Mouse (Mus musculus): ENCODE measurements around the gene Mycn. TPM values are rescaled to one million over a fixed set of nuclear protein-coding genes. Genes with fewer than 3 reads are reported as not detected.
A peak's percentile ranks its signal among the peaks of the same experiment; 100 is the strongest.

Gene Mycn
- polyA plus RNA-seq, 1 experiment from 2014 or later = 81.2 TPM

GRCm38 (mm10) chr12:12937746-12938145, 4.0 kb downstream of the Mycn start:
- H3K4me2 ChIP-seq (replicated peaks; ENCODE audit: low read depth, low read length) = peak overlapping the region; percentile 94
- H3K27ac ChIP-seq (ENCODE audit: low read depth, low read length) = 0 out of 2 replicates have a peak overlapping the region, but pooled peaks have one; percentile 17
- H3K9ac ChIP-seq (ENCODE audit: low read depth, low read length) = peak overlapping the region; percentile 98
- 24% methylated on average over 9 of the region's 9 CpGs for WGBS
- peak overlapping the region; percentile 89 for H3K4me3 ChIP-seq (ENCODE audit: low read depth, low read length)
- DNase-seq (ENCODE audit: low spot score) (peak; percentile 46), ATAC-seq (ENCODE audit: low FRiP score) (no peak)
- peaks cover 8% of the 10 kb centered on the region for H3K36me3 ChIP-seq (ENCODE audit: control insufficient read depth, insufficient read depth, low read length)
- no peaks in the 10 kb centered on the region; the same call in 1 of the 2 replicates for H3K4me1 ChIP-seq (replicated peaks; ENCODE audit: control insufficient read depth, insufficient read depth, low read length)
- H3K27me3 ChIP-seq (ENCODE audit: control insufficient read depth, insufficient read depth, low read length) = no peaks in the 10 kb centered on the region
- no peaks in the 10 kb centered on the region for H3K9me3 ChIP-seq (ENCODE audit: control insufficient read depth, low read length)

GRCm38 (mm10) chr12:12937088-12937487, 4.6 kb downstream of the Mycn start:
- Histone ChIP-seq H3K27me3 (ENCODE audit: control insufficient read depth, insufficient read depth, low read length) (no peaks in the 10 kb centered on the region), H3K4me2 (replicated peaks; ENCODE audit: low read depth, low read length) (peak overlapping the region; percentile 94), H3K9ac (ENCODE audit: low read depth, low read length) (peak overlapping the region; percentile 98; the same call in 1 of the 2 replicates), H3K4me1 (replicated peaks; ENCODE audit: control insufficient read depth, insufficient read depth, low read length) (no peaks in the 10 kb centered on the region; the same call in 1 of the 2 replicates), H3K4me3 (ENCODE audit: low read depth, low read length) (peak overlapping the region; percentile 89), H3K36me3 (ENCODE audit: control insufficient read depth, insufficient read depth, low read length) (peaks cover 8% of the 10 kb centered on the region), H3K27ac (ENCODE audit: low read depth, low read length) (no peak overlapping the region), H3K9me3 (ENCODE audit: control insufficient read depth, low read length) (no peaks in the 10 kb centered on the region)
- DNase-seq (ENCODE audit: low spot score) (no peak), ATAC-seq (ENCODE audit: low FRiP score) (no peak)
- WGBS = 75% methylated on average over 30 of the region's 30 CpGs

DNA sequence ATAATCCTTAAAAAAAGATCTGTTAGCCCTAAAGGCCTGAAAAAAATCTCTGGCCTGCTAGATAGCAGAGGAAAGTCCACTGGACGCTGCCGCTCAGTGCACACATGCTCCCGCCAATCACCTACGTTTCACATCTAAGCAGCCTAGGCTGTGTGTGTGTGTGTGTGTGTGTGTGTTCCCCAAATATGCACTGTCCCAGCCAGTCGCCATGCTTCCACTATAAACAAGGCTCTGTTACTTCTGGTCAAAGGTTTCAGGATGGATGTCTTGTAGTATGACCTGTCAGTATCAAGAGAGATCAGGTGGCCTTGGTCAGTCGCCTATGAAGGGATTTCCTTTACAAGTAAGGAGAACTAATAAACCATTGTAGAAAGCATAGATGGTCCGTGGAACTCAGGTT, 9.5 kb downstream of the Mycn start:
- peaks cover 5% of the 10 kb centered on the region; the same call in 1 of the 2 replicates for H3K36me3 ChIP-seq (ENCODE audit: control insufficient read depth, insufficient read depth, low read length)
- ATAC-seq (ENCODE audit: low FRiP score) (no peak), DNase-seq (ENCODE audit: low spot score) (no peak)
- H3K4me3 ChIP-seq (ENCODE audit: low read depth, low read length) = no peak overlapping the region
- no peak overlapping the region for H3K9ac ChIP-seq (ENCODE audit: low read depth, low read length)
- no peaks in the 10 kb centered on the region; the same call in 1 of the 2 replicates for H3K4me1 ChIP-seq (replicated peaks; ENCODE audit: control insufficient read depth, insufficient read depth, low read length)
- no peak overlapping the region for H3K27ac ChIP-seq (ENCODE audit: low read depth, low read length)
- 76% methylated on average over 7 of the region's 7 CpGs for WGBS
- H3K27me3 ChIP-seq (ENCODE audit: control insufficient read depth, insufficient read depth, low read length) = no peaks in the 10 kb centered on the region
- H3K9me3 ChIP-seq (ENCODE audit: control insufficient read depth, low read length) = no peaks in the 10 kb centered on the region
- no peak overlapping the region for H3K4me2 ChIP-seq (replicated peaks; ENCODE audit: low read depth, low read length)

GRCm38 (mm10) chr12:12928239-12928638, 13.5 kb downstream of the Mycn start:
- H3K4me3 ChIP-seq (ENCODE audit: low read depth, low read length) = no peak overlapping the region
- H3K27ac ChIP-seq (ENCODE audit: low read depth, low read length) = no peak overlapping the region
- H3K4me2 ChIP-seq (replicated peaks; ENCODE audit: low read depth, low read length) = no peak overlapping the region
- H3K27me3 ChIP-seq (ENCODE audit: control insufficient read depth, insufficient read depth, low read length) = no peaks in the 10 kb centered on the region
- ATAC-seq (ENCODE audit: low FRiP score) = no peak
- WGBS = 77% methylated on average over 3 of the region's 3 CpGs
- H3K9ac ChIP-seq (ENCODE audit: low read depth, low read length) = no peak overlapping the region
- no peaks in the 10 kb centered on the region for H3K4me1 ChIP-seq (replicated peaks; ENCODE audit: control insufficient read depth, insufficient read depth, low read length)
- H3K9me3 ChIP-seq (ENCODE audit: control insufficient read depth, low read length) = no peaks in the 10 kb centered on the region
- H3K36me3 ChIP-seq (ENCODE audit: control insufficient read depth, insufficient read depth, low read length) = no peaks in the 10 kb centered on the region
- DNase-seq (ENCODE audit: low spot score) = no peak

DNA sequence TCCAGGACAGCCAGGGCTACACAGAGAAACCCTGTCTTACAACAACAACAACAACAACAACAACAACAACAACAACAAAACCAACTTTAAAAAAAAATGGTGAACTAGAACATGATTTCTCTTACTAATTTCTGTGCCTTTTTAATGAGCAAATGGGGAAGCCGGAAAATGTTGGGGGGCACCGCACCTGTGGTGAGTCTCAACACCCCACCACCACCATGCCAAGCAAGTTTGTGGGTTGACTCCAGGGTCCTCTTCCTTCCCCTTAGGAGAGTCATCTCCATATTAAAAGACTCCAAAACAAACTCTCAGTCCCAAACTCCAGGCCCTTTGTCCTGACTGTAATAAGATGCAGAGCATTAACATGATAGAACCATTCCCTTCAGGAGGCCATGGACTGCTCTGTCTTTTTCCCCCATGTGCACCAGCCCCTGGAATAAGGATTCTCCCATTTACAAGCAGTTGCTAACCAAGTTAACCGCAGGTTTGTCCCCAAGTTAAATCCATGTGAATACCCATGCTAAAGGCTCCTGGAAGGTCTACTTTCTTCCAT, 14.7 kb downstream of the Mycn start:
- no peak overlapping the region for H3K4me2 ChIP-seq (replicated peaks; ENCODE audit: low read depth, low read length)
- 57% methylated on average over 3 of the region's 3 CpGs for WGBS
- H3K36me3 ChIP-seq (ENCODE audit: control insufficient read depth, insufficient read depth, low read length) = no peaks in the 10 kb centered on the region
- ATAC-seq (ENCODE audit: low FRiP score) (peak; percentile 65; the same call in 1 of the 2 replicates), DNase-seq (ENCODE audit: low spot score) (no peak)
- H3K27ac ChIP-seq (ENCODE audit: low read depth, low read length) = peak overlapping the region; percentile 49; the same call in 1 of the 2 replicates
- no peak overlapping the region for H3K9ac ChIP-seq (ENCODE audit: low read depth, low read length)
- H3K27me3 ChIP-seq (ENCODE audit: control insufficient read depth, insufficient read depth, low read length) = no peaks in the 10 kb centered on the region
- H3K4me1 ChIP-seq (replicated peaks; ENCODE audit: control insufficient read depth, insufficient read depth, low read length) = no peaks in the 10 kb centered on the region
- H3K4me3 ChIP-seq (ENCODE audit: low read depth, low read length) = no peak overlapping the region
- H3K9me3 ChIP-seq (ENCODE audit: control insufficient read depth, low read length) = no peaks in the 10 kb centered on the region

DNA sequence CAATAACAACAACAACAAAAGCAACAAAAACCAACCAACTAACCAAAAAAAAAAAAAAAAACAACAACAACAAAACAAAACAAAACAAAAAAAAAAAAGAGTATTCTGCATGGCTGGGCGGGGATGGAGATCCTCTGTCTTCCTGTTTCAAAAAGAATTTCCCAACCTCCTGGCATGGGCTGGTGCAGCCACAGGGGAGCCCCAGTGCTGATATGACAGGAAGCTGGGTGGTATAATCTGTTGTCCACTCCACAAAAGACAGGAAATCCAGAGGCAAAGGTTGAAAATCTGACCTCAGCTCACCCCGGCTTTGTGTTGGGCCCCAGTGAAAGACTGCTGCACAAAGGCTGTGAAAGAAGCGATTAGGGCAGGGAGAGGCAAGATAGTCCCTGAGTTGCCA, 17.3 kb downstream of the Mycn start:
- no peaks in the 10 kb centered on the region for H3K4me1 ChIP-seq (replicated peaks; ENCODE audit: control insufficient read depth, insufficient read depth, low read length)
- DNase-seq (ENCODE audit: low spot score) = no peak
- no peak overlapping the region for H3K27ac ChIP-seq (ENCODE audit: low read depth, low read length)
- H3K9ac ChIP-seq (ENCODE audit: low read depth, low read length) = no peak overlapping the region
- WGBS = 60% methylated on average over 3 of the region's 3 CpGs
- H3K9me3 ChIP-seq (ENCODE audit: control insufficient read depth, low read length) = no peaks in the 10 kb centered on the region
- H3K4me2 ChIP-seq (replicated peaks; ENCODE audit: low read depth, low read length) = no peak overlapping the region
- no peaks in the 10 kb centered on the region for H3K36me3 ChIP-seq (ENCODE audit: control insufficient read depth, insufficient read depth, low read length)
- ATAC-seq (ENCODE audit: low FRiP score) = no peak
- H3K4me3 ChIP-seq (ENCODE audit: low read depth, low read length) = no peak overlapping the region
- H3K27me3 ChIP-seq (ENCODE audit: control insufficient read depth, insufficient read depth, low read length) = no peaks in the 10 kb centered on the region

DNA sequence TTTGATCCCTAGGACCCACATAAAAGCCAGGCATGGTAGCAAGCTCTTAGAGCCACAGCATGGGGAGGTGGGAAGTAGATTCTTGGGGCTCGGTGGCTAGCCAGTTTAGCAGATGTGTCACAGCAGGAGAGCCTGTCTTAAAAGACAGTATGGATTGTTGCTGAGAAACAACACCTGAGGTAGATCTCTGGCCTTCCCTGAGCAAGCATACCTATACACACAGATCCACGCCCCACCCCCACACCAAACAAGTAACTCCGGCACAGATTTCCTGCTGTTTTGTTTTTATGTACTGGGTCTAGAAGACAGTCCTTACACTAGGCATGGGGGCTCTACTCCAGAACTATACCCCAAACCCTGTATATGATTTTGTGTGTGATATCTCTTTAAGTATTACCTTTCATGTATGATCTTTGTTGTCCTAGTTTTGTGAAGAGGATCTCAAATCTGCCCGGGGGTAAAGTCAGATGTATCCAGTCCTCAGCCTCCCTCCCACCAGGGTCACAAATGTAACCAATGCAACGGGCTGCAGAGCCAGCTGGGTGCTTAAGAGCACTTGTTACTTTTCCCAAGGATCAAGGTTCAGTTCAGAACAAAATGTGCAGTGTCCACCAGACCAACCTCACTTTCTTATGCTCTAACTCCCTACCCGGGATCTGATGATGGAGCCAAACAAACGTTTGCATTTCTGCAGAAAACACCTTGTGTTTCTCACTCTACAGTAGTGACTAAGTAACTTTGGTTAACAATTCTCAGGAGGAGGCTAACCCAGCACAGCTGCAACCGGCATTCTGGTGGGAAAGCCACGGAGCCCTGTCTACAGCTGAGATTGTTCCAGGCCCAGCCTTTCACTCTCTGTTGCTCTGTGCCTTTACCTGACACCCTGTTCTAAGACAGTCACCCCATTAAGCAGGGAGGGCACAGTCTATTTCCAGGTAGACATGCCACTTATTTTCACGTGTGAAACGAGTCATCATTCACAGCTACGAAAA, 21.3 kb downstream of the Mycn start:
- no peak for ATAC-seq (ENCODE audit: low FRiP score)
- WGBS = 34% methylated on average over 12 of the region's 12 CpGs
- Histone ChIP-seq H3K9me3 (ENCODE audit: control insufficient read depth, low read length) (no peaks in the 10 kb centered on the region), H3K4me1 (replicated peaks; ENCODE audit: control insufficient read depth, insufficient read depth, low read length) (no peaks in the 10 kb centered on the region), H3K4me3 (ENCODE audit: low read depth, low read length) (no peak overlapping the region), H3K27ac (ENCODE audit: low read depth, low read length) (no peak overlapping the region), H3K36me3 (ENCODE audit: control insufficient read depth, insufficient read depth, low read length) (no peaks in the 10 kb centered on the region), H3K27me3 (ENCODE audit: control insufficient read depth, insufficient read depth, low read length) (no peaks in the 10 kb centered on the region), H3K9ac (ENCODE audit: low read depth, low read length) (no peak overlapping the region), H3K4me2 (replicated peaks; ENCODE audit: low read depth, low read length) (no peak overlapping the region)
- no peak for DNase-seq (ENCODE audit: low spot score)

DNA sequence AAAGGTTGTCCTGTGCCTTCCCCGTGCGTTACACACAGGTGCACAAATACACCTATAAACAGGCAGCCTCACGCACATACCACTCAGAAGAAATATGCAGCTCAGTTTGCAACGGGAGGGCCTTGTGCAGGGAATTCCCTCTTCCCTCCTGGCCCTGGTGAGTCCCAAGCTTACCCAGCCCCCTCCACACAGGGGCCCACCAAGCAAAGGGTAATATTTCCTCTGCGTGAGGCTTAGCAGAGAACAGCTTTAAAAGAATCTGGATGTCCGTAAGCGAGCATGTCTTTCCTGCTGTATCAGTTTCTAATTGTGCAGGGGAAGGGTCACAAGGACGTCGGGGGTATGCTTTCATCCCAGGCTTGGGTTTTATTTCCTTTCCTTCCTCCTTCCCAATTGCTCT, 25.4 kb downstream of the Mycn start:
- H3K36me3 ChIP-seq (ENCODE audit: control insufficient read depth, insufficient read depth, low read length) = no peaks in the 10 kb centered on the region
- H3K27me3 ChIP-seq (ENCODE audit: control insufficient read depth, insufficient read depth, low read length) = no peaks in the 10 kb centered on the region
- no peak overlapping the region for H3K9ac ChIP-seq (ENCODE audit: low read depth, low read length)
- no peak for DNase-seq (ENCODE audit: low spot score)
- WGBS = 60% methylated on average over 9 of the region's 9 CpGs
- no peaks in the 10 kb centered on the region for H3K4me1 ChIP-seq (replicated peaks; ENCODE audit: control insufficient read depth, insufficient read depth, low read length)
- no peak for ATAC-seq (ENCODE audit: low FRiP score)
- H3K4me2 ChIP-seq (replicated peaks; ENCODE audit: low read depth, low read length) = no peak overlapping the region
- H3K4me3 ChIP-seq (ENCODE audit: low read depth, low read length) = no peak overlapping the region
- H3K9me3 ChIP-seq (ENCODE audit: control insufficient read depth, low read length) = no peaks in the 10 kb centered on the region
- no peak overlapping the region for H3K27ac ChIP-seq (ENCODE audit: low read depth, low read length)
